Mouse (Mus musculus): ENCODE results near the gene Olfr1135. TPM values are rescaled to one million over a fixed set of nuclear protein-coding genes. Genes with fewer than 3 reads are reported as not detected.

Gene Olfr1135
- not detected in 2 replicates for polyA plus RNA-seq (2014; fragmentation: Nextera tagmentation; extraction: Ambion mirVana)

GRCm38 (mm10) chr2:87673564-87673963, at the start of gene Olfr1135:
Gene Olfr1135, minus strand, starts transcription at chr2:87673664.
- no peaks in the 10 kb centered on the region for H3K4me1 ChIP-seq (ENCODE audit: control insufficient read depth, insufficient read depth, low read length)
- H3K36me3 ChIP-seq (ENCODE audit: control insufficient read depth, insufficient read depth, low read length) = no peaks in the 10 kb centered on the region
- no peak within 1 kb of the TSS for H3K27ac ChIP-seq (ENCODE audit: low read depth, low read length)
- no peaks in the 10 kb centered on the region for H3K27me3 ChIP-seq (ENCODE audit: control insufficient read depth, insufficient read depth, low read length)
- H3K9me3 ChIP-seq (replicated peaks; ENCODE audit: control insufficient read depth, low read length) = no peaks in the 10 kb centered on the region
- no peak within 1 kb of the TSS for H3K4me3 ChIP-seq (ENCODE audit: low read depth, low read length)
- no peak within 1 kb of the TSS for H3K4me2 ChIP-seq
- no peak for ATAC-seq (replicated peaks; ENCODE audit: insufficient number of reproducible peaks, low FRiP score, low TSS enrichment)
- WGBS (ENCODE audit: insufficient replicate concordance) = 19% methylated on average over 1 of the region's 1 CpGs
- H3K9ac ChIP-seq (ENCODE audit: low read depth, low read length) = no peak within 1 kb of the TSS

- H3K27me3 ChIP-seq (ENCODE audit: control insufficient read depth, insufficient read depth, low read length) = no peaks in the 10 kb centered on the region
- no peak within 1 kb of the TSS for H3K27ac ChIP-seq (ENCODE audit: low read depth, low read length)
- no peaks in the 10 kb centered on the region for H3K9me3 ChIP-seq (replicated peaks; ENCODE audit: control insufficient read depth, low read length)
- ATAC-seq (replicated peaks; ENCODE audit: insufficient number of reproducible peaks, low FRiP score, low TSS enrichment) = no peak
- H3K4me2 ChIP-seq = no peak within 1 kb of the TSS
- H3K4me1 ChIP-seq (ENCODE audit: control insufficient read depth, insufficient read depth, low read length) = no peaks in the 10 kb centered on the region
- H3K36me3 ChIP-seq (ENCODE audit: control insufficient read depth, insufficient read depth, low read length) = no peaks in the 10 kb centered on the region
- H3K4me3 ChIP-seq (ENCODE audit: low read depth, low read length) = no peak within 1 kb of the TSS
- H3K9ac ChIP-seq (ENCODE audit: low read depth, low read length) = no peak within 1 kb of the TSS
Observed at GRCm38 (mm10) chr2:87713079-87713478, 39.6 kb upstream of the Olfr1135 start, which contains the start of gene Olfr1137. Gene Olfr1137, minus strand, starts transcription at chr2:87713179.

GRCm38 (mm10) chr2:87693847-87694246, 20.4 kb upstream of the Olfr1135 start, which contains the start of gene Olfr1136:
Gene Olfr1136, minus strand, starts transcription at chr2:87693947.
- no peaks in the 10 kb centered on the region for H3K9me3 ChIP-seq (replicated peaks; ENCODE audit: control insufficient read depth, low read length)
- H3K27ac ChIP-seq (ENCODE audit: low read depth, low read length) = no peak within 1 kb of the TSS
- H3K4me3 ChIP-seq (ENCODE audit: low read depth, low read length) = no peak within 1 kb of the TSS
- H3K4me2 ChIP-seq = no peak within 1 kb of the TSS
- no peaks in the 10 kb centered on the region for H3K36me3 ChIP-seq (ENCODE audit: control insufficient read depth, insufficient read depth, low read length)
- no peak for ATAC-seq (replicated peaks; ENCODE audit: insufficient number of reproducible peaks, low FRiP score, low TSS enrichment)
- H3K9ac ChIP-seq (ENCODE audit: low read depth, low read length) = no peak within 1 kb of the TSS
- H3K27me3 ChIP-seq (ENCODE audit: control insufficient read depth, insufficient read depth, low read length) = no peaks in the 10 kb centered on the region
- H3K4me1 ChIP-seq (ENCODE audit: control insufficient read depth, insufficient read depth, low read length) = no peaks in the 10 kb centered on the region

- Histone ChIP-seq H3K4me2 (no peak within 1 kb of the TSS), H3K9me3 (replicated peaks; ENCODE audit: control insufficient read depth, low read length) (no peaks in the 10 kb centered on the region), H3K36me3 (ENCODE audit: control insufficient read depth, insufficient read depth, low read length) (no peaks in the 10 kb centered on the region), H3K4me3 (ENCODE audit: low read depth, low read length) (no peak within 1 kb of the TSS), H3K27ac (ENCODE audit: low read depth, low read length) (no peak within 1 kb of the TSS), H3K9ac (ENCODE audit: low read depth, low read length) (no peak within 1 kb of the TSS), H3K27me3 (ENCODE audit: control insufficient read depth, insufficient read depth, low read length) (no peaks in the 10 kb centered on the region), H3K4me1 (ENCODE audit: control insufficient read depth, insufficient read depth, low read length) (no peaks in the 10 kb centered on the region)
- WGBS (ENCODE audit: insufficient replicate concordance) = 71% methylated on average over 2 of the region's 2 CpGs
- no peak for ATAC-seq (replicated peaks; ENCODE audit: insufficient number of reproducible peaks, low FRiP score, low TSS enrichment)
Observed at GRCm38 (mm10) chr2:87658360-87658759, 15.1 kb downstream of the Olfr1135 start, which contains the start of gene Olfr1134. Gene Olfr1134, minus strand, starts transcription at chr2:87658460.

- Histone ChIP-seq H3K4me1 (ENCODE audit: control insufficient read depth, insufficient read depth, low read length) (no peaks in the 10 kb centered on the region), H3K9ac (ENCODE audit: low read depth, low read length) (no peak within 1 kb of the TSS), H3K4me3 (ENCODE audit: low read depth, low read length) (no peak within 1 kb of the TSS), H3K36me3 (ENCODE audit: control insufficient read depth, insufficient read depth, low read length) (no peaks in the 10 kb centered on the region), H3K9me3 (replicated peaks; ENCODE audit: control insufficient read depth, low read length) (no peaks in the 10 kb centered on the region), H3K27ac (ENCODE audit: low read depth, low read length) (no peak within 1 kb of the TSS), H3K4me2 (no peak within 1 kb of the TSS), H3K27me3 (ENCODE audit: control insufficient read depth, insufficient read depth, low read length) (no peaks in the 10 kb centered on the region)
- ATAC-seq (replicated peaks; ENCODE audit: insufficient number of reproducible peaks, low FRiP score, low TSS enrichment) = no peak
Observed at GRCm38 (mm10) chr2:87647274-87647673, 26.2 kb downstream of the Olfr1135 start, which contains the start of gene Olfr1133. Gene Olfr1133, minus strand, starts transcription at chr2:87647374.

DNA sequence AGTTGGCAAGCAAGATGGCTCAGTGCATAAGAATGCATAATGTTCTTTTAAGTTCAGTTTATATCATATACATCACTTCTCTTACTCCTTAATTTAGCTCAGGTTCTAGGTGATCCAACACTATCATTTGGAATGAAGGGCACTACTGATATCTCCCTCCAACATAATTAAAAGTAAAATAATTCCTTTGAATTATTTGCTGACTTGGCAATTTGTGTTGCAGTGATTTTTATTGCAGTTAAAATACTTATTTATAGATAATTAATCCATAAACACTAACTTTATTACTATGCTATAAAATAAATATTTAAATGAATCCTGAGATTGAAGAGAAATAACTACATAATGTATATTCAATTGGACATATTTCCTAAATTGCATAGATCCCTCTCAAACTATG, 31.0 kb downstream of the Olfr1135 start:
- no peak for ATAC-seq (replicated peaks; ENCODE audit: insufficient number of reproducible peaks, low FRiP score, low TSS enrichment)
- Histone ChIP-seq H3K9me3 (replicated peaks; ENCODE audit: control insufficient read depth, low read length) (no peaks in the 10 kb centered on the region), H3K36me3 (ENCODE audit: control insufficient read depth, insufficient read depth, low read length) (no peaks in the 10 kb centered on the region), H3K4me1 (ENCODE audit: control insufficient read depth, insufficient read depth, low read length) (no peaks in the 10 kb centered on the region), H3K27me3 (ENCODE audit: control insufficient read depth, insufficient read depth, low read length) (no peaks in the 10 kb centered on the region), H3K27ac (ENCODE audit: low read depth, low read length) (no peak overlapping the region), H3K9ac (ENCODE audit: low read depth, low read length) (no peak overlapping the region), H3K4me3 (ENCODE audit: low read depth, low read length) (no peak overlapping the region), H3K4me2 (no peak overlapping the region)

DNA sequence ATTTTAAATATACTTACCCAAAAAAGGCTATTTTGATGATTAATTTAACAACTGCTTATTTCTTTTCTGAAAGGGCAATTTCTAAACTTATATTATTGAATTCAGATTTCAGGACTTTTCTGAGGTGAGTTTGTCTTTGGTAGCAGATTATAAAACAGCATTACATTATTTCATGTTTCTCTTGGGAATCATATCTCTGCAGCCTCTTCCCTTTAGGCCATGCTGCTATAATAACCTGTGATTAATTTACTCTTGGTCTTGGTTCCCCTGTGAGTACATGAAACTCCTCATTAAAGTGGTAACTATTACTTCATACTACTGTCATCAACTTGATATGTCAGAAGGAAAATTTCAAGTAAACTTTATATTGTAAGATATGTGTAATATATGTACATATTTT, 36.0 kb downstream of the Olfr1135 start, which contains the start of gene Olfr1132:
Gene Olfr1132, minus strand, starts transcription at position 101 of the 400 bp plus-strand sequence.
- no peak for ATAC-seq (replicated peaks; ENCODE audit: insufficient number of reproducible peaks, low FRiP score, low TSS enrichment)
- Histone ChIP-seq H3K4me1 (ENCODE audit: control insufficient read depth, insufficient read depth, low read length) (no peaks in the 10 kb centered on the region), H3K36me3 (ENCODE audit: control insufficient read depth, insufficient read depth, low read length) (no peaks in the 10 kb centered on the region), H3K27ac (ENCODE audit: low read depth, low read length) (no peak within 1 kb of the TSS), H3K4me2 (no peak within 1 kb of the TSS), H3K9ac (ENCODE audit: low read depth, low read length) (no peak within 1 kb of the TSS), H3K9me3 (replicated peaks; ENCODE audit: control insufficient read depth, low read length) (no peaks in the 10 kb centered on the region), H3K4me3 (ENCODE audit: low read depth, low read length) (no peak within 1 kb of the TSS), H3K27me3 (ENCODE audit: control insufficient read depth, insufficient read depth, low read length) (no peaks in the 10 kb centered on the region)

- H3K9ac ChIP-seq (ENCODE audit: low read depth, low read length) = no peak within 1 kb of the TSS
- H3K4me1 ChIP-seq (ENCODE audit: control insufficient read depth, insufficient read depth, low read length) = no peaks in the 10 kb centered on the region
- H3K27ac ChIP-seq (ENCODE audit: low read depth, low read length) = no peak within 1 kb of the TSS
- no peaks in the 10 kb centered on the region for H3K27me3 ChIP-seq (ENCODE audit: control insufficient read depth, insufficient read depth, low read length)
- 61% methylated on average over 3 of the region's 3 CpGs for WGBS (ENCODE audit: insufficient replicate concordance)
- no peak for ATAC-seq (replicated peaks; ENCODE audit: insufficient number of reproducible peaks, low FRiP score, low TSS enrichment)
- H3K4me3 ChIP-seq (ENCODE audit: low read depth, low read length) = no peak within 1 kb of the TSS
- H3K9me3 ChIP-seq (replicated peaks; ENCODE audit: control insufficient read depth, low read length) = no peaks in the 10 kb centered on the region
- no peak within 1 kb of the TSS for H3K4me2 ChIP-seq
- no peaks in the 10 kb centered on the region for H3K36me3 ChIP-seq (ENCODE audit: control insufficient read depth, insufficient read depth, low read length)
Observed at GRCm38 (mm10) chr2:87626804-87627203, 46.7 kb downstream of the Olfr1135 start, which contains the start of gene Olfr1131. Gene Olfr1131, plus strand, starts transcription at chr2:87627104.
